Mouse (Mus musculus): ENCODE data around the gene Anapc11. TPM values are rescaled to one million over a fixed set of nuclear protein-coding genes. Genes with fewer than 3 reads are reported as not detected.
"Not testable (repeated sequence)": the region's sequence is repeated elsewhere in the genome, so short reads cannot be mapped to it uniquely, and the experiment has no call there.

Anapc11 gene
- total and polyA plus RNA-seq, 2 experiments from 2014 or later, result 58.4 to 193 TPM

DNA sequence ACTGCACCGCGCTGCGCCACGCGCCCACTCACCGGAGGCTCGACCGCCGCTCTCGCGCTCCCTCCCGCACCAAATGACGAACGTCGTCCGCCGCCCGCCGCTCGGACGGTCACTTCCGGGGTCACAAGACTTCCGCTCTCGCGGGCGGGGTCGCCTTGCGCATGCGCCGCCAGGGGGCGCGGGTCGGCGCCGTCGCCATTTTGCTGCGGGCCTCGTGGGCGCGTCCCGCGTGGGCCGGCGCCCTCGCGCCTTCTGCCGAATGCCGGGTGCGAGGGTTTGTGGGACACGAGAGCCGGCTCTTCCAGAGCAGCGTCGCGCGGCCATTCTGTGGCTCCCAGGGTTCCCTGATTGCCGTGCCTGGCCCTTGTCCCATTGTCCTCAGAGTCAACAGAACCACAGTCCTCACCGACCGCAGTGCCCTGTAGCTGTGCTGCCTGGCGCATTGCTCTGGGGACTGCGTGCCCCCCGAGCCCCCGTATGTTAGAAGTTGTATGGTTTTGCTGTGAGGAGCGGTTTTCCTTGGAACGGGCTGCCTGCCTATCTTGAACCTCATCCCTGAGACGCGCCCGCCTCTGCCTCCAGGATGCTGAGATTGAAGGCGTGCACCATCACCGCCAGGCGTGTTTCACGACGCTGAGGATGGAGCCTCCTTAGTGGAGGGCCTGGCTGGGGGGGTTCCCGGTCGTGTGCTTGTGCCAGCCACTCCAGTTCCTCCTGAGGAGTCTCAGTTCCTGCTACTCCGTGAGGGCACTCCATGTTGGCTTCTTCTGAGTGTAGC is 16.5 kb upstream of the Anapc11 start, which contains the start of gene Arhgdia:
Arhgdia (minus strand) TSS at position 135 of the 778 bp plus-strand sequence.
- peaks cover 38% of the 10 kb centered on the region for H3K36me3 ChIP-seq (ENCODE audit: insufficient read depth, low read length)

DNA sequence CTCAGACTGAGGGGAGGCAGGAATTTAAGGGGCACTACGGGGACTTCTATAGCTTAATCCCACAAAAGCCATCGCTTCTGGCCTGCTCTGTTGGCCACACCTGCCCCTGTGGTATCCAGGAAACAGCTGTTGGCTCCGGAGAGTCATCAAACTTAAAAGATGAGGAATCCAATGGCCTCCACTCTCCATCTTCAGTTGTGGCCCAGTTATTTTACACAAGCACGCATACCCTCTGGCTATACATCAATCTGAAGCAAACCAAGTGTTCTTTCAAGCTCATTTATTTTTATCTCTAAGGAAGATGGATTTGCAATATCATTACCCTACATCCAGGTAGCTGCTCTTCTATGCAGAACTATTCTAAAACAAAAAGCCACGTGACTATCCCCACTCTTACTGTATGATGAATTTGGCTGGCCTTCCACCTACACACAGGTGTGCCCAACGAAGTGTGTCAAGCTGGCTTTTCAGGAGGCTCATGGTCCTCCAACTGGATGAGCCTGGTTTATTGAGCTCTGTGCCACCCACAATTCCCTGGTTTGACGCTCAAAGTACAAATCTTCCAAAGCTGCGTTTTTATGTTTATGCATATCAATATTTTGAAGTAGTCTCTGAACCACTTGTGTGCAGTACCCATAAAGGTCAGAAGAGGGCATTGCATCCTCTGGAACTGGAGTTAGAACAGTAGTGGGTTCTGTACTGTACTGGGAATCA is 15.8 kb upstream of the Anapc11 start:
- H3K4me3 ChIP-seq (ENCODE audit: low read depth, low read length), result peak overlapping the region; percentile 96
- peak; percentile 64 for TF ChIP-seq CTCF (IDR thresholded peaks at IDR 0.05)
- H3K4me2 ChIP-seq (ENCODE audit: low read depth, low read length, poor library complexity, severe bottlenecking), result peak overlapping the region; percentile 95
- 67% methylated on average over 8 of the region's 8 CpGs for WGBS
- peaks cover 39% of the 10 kb centered on the region for H3K36me3 ChIP-seq (ENCODE audit: insufficient read depth, low read length)
- peak overlapping the region; percentile 95 for H3K9ac ChIP-seq (replicated peaks; ENCODE audit: low read length, poor library complexity, severe bottlenecking)
- no peaks in the 10 kb centered on the region for H3K27me3 ChIP-seq (ENCODE audit: insufficient read depth, low read length)
- peaks cover 5% of the 10 kb centered on the region for H3K4me1 ChIP-seq (ENCODE audit: insufficient read depth, low read length)
- ATAC-seq (ENCODE audit: low FRiP score) (no peak), DNase-seq (ENCODE audit: low spot score) (no peak)
- no peaks in the 10 kb centered on the region for H3K9me3 ChIP-seq (ENCODE audit: low read length)
- H3K27ac ChIP-seq (ENCODE audit: low read depth, low read length), result peak overlapping the region; percentile 96

More for the DNA sequence above, 16.5 kb upstream of the Anapc11 start, which contains the start of gene Arhgdia:
- peak; percentile 60 for TF ChIP-seq CTCF (IDR thresholded peaks at IDR 0.05)
- Histone ChIP-seq H3K4me3 (ENCODE audit: low read depth, low read length) (peak within 1 kb of the TSS; percentile 96), H3K4me2 (ENCODE audit: low read depth, low read length, poor library complexity, severe bottlenecking) (peak within 1 kb of the TSS; percentile 95), H3K9ac (replicated peaks; ENCODE audit: low read length, poor library complexity, severe bottlenecking) (peak within 1 kb of the TSS; percentile 95), H3K4me1 (ENCODE audit: insufficient read depth, low read length) (peaks cover 5% of the 10 kb centered on the region), H3K27me3 (ENCODE audit: insufficient read depth, low read length) (no peaks in the 10 kb centered on the region), H3K9me3 (ENCODE audit: low read length) (no peaks in the 10 kb centered on the region), H3K27ac (ENCODE audit: low read depth, low read length) (peak within 1 kb of the TSS; percentile 96)
- 5% methylated on average over 53 of the region's 75 CpGs for WGBS
- DNase-seq (ENCODE audit: low spot score), result peak; percentile 90
- peak; percentile 75 for ATAC-seq (ENCODE audit: low FRiP score)

DNA sequence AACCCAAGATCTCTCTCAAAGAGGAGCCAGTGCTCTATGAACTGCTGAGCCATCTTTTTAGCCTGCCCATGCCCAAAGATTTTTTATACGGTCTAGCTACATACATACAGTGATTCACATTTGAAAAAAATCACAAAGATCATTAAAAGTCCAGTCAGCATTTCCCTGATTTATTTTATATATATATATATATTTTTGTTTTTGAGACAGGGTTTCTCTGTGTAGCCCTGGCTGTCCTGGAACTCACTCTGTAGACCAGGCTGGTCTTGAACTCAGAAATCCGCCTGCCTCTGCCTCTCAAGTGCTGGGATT is 15.3 kb upstream of the Anapc11 start:
- ATAC-seq (ENCODE audit: low FRiP score); DNase-seq (ENCODE audit: low spot score); H3K9ac ChIP-seq (replicated peaks; ENCODE audit: low read length, poor library complexity, severe bottlenecking); H3K27ac ChIP-seq (ENCODE audit: low read depth, low read length); H3K4me2 ChIP-seq (ENCODE audit: low read depth, low read length, poor library complexity, severe bottlenecking); H3K9me3 ChIP-seq (ENCODE audit: low read length); H3K4me1 ChIP-seq (ENCODE audit: insufficient read depth, low read length); H3K4me3 ChIP-seq (ENCODE audit: low read depth, low read length); H3K27me3 ChIP-seq (ENCODE audit: insufficient read depth, low read length): not testable (repeated sequence)
- 88% methylated on average over 2 of the region's 2 CpGs for WGBS
- peaks cover 37% of the 10 kb centered on the region for H3K36me3 ChIP-seq (ENCODE audit: insufficient read depth, low read length)

DNA sequence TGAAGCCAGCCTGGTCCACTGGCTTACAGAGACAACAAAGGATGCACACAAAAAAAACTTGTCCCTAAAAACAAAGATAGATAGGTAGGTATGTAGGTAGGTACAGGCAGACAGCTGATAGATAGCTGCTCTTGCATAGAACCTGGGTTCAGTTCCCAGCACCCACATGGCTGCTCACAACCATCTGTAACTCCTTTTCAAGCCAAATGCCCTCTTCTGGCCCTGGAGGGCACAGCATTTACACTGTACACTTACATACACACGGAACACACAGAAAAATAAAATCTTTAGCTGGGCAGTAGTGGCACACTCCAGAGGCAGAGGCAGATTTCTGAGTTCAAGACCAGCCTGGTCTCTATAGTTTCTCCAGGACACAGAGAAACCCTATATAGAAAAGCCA is 14.3 kb upstream of the Anapc11 start:
- Histone ChIP-seq H3K36me3 (ENCODE audit: insufficient read depth, low read length) (peaks cover 34% of the 10 kb centered on the region), H3K4me3 (ENCODE audit: low read depth, low read length) (no peak overlapping the region), H3K27ac (ENCODE audit: low read depth, low read length) (no peak overlapping the region), H3K27me3 (ENCODE audit: insufficient read depth, low read length) (no peaks in the 10 kb centered on the region), H3K4me1 (ENCODE audit: insufficient read depth, low read length) (peaks cover 5% of the 10 kb centered on the region), H3K9me3 (ENCODE audit: low read length) (no peaks in the 10 kb centered on the region), H3K9ac (replicated peaks; ENCODE audit: low read length, poor library complexity, severe bottlenecking) (no peak overlapping the region), H3K4me2 (ENCODE audit: low read depth, low read length, poor library complexity, severe bottlenecking) (no peak overlapping the region)
- ATAC-seq (ENCODE audit: low FRiP score), result no peak
- DNase-seq (ENCODE audit: low spot score), result no peak
- TF ChIP-seq CTCF (IDR thresholded peaks at IDR 0.05), result no peak
- 96% methylated on average over 1 of the region's 1 CpGs for WGBS

DNA sequence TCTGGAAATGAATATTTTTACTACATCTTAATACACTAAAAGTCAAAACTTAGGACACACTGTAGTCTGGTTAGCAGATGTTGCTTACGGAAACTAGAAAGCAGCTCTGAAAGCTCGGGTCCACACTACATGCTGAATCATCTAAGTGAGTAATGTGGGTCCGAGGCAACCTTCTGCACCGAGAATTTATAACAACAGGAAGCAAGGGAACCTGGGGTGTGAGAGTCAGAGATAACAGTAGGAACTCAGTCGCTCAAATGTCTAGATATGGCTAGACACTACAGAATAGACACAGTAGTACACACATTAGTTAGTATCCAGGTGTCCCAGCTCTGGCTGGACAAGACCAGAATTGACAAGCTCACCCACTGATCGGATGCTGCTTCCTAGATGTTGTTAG is 9.7 kb upstream of the Anapc11 start:
- peaks cover 51% of the 10 kb centered on the region for H3K36me3 ChIP-seq (ENCODE audit: insufficient read depth, low read length)
- ATAC-seq (ENCODE audit: low FRiP score), result no peak
- WGBS, result 94% methylated on average over 6 of the region's 6 CpGs

More for the DNA sequence above, 9.7 kb upstream of the Anapc11 start:
- Histone ChIP-seq H3K4me2 (ENCODE audit: low read depth, low read length, poor library complexity, severe bottlenecking) (no peak overlapping the region), H3K9me3 (ENCODE audit: low read length) (no peaks in the 10 kb centered on the region), H3K4me3 (ENCODE audit: low read depth, low read length) (no peak overlapping the region), H3K9ac (replicated peaks; ENCODE audit: low read length, poor library complexity, severe bottlenecking) (no peak overlapping the region), H3K27me3 (ENCODE audit: insufficient read depth, low read length) (no peaks in the 10 kb centered on the region), H3K27ac (ENCODE audit: low read depth, low read length) (no peak overlapping the region), H3K4me1 (ENCODE audit: insufficient read depth, low read length) (no peaks in the 10 kb centered on the region)
- TF ChIP-seq CTCF (IDR thresholded peaks at IDR 0.05), result no peak
- DNase-seq (ENCODE audit: low spot score), result no peak
